Mouse (Mus musculus): ENCODE measurements around the gene Gm20817. TPM values are rescaled to one million over a fixed set of nuclear protein-coding genes. Genes with fewer than 3 reads are reported as not detected.
"Not testable (repeated sequence)": the region's sequence is repeated elsewhere in the genome, so short reads cannot be mapped to it uniquely, and the experiment has no call there.

The Gm20817 gene
- total RNA-seq (2021) (not detected), polyA plus RNA-seq (2012; rRNA removed) (not detected in 2 replicates)
- long read RNA-seq, result 0 reads

GRCm38 (mm10) chrY:68832628-68833027, at the start of gene Gm20817:
Gene Gm20817 (minus strand): TSS chrY:68832728.
- H3K27ac ChIP-seq; H3K79me2 ChIP-seq (replicated peaks; ENCODE audit: control insufficient read depth, insufficient read depth, low read length); intact Hi-C loops (cut with DNase I); H3K4me1 ChIP-seq (ENCODE audit: control insufficient read depth, insufficient read depth, low read length); H3K9ac ChIP-seq (ENCODE audit: low read depth, low read length); H3K36me3 ChIP-seq (ENCODE audit: control insufficient read depth, insufficient read depth, low read length); H3K4me3 ChIP-seq; H3K27me3 ChIP-seq (ENCODE audit: control insufficient read depth, insufficient read depth, low read length); DNase-seq: not testable (repeated sequence)
- no CpG with 5 or more reads among the region's 5 CpGs for WGBS
